Comparison of ENCODE assay signal across 8 mouse cellular contexts in the genomic region with DNA sequence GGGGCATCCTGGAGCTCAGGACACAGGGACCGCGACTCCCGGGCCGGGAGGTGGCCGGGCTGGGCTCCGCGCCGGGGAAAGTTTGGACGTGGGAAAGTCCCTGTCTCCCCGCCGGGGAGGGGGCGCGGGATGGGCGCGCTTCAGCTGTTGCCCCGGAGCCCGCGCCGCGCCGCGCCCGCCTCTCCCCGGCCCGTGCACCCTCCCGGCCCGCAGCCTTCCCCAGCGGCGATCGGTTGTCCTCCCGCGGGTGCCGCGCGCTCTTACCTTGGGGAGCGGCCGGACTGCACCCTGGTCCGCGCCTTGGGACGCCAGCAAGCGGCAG. TPM values are rescaled to one million over a fixed set of nuclear protein-coding genes. Genes with fewer than 3 reads are reported as not detected.
DNase-seq lines count a peak whose midpoint lies in the region; ATAC-seq lines count a peak whose summit lies in the region.

No protein-coding gene starts in this region.

- no peak for ATAC-seq in liver, embryonic 12.5 days
- no peak for ATAC-seq in erythroblast, adult 5-6 weeks (replicated peaks; ENCODE audit: low FRiP score, poor library complexity, severe bottlenecking)

- DNase-seq in gastrocnemius, postnatal 25 days, result peak; percentile 22
- no peak for DNase-seq in gastrocnemius, adult 8-10 months (ENCODE audit: low spot score in 2 of 2)
- DNase-seq in thymus, postnatal 4 days, result peak; percentile 13
- DNase-seq in thymus, postnatal 14 days, result no peak
- no peak for DNase-seq in thymus, postnatal 25 days
- no peak for DNase-seq in frontal cortex, adult 2 months (ENCODE audit: extremely low spot score in 1 of 2, low spot score in 1 of 2)

- no peaks in the 10 kb centered on the region for H3K9me3 ChIP-seq in liver, embryonic 12.5 days (replicated peaks)

- 0 out of 2 replicates have a peak, but pooled peaks cover 7% of the 10 kb centered on the region for H3K4me1 ChIP-seq in liver, embryonic 12.5 days

- H3K4me3 ChIP-seq in liver, embryonic 12.5 days, result peak overlapping the region; percentile 39

- peak overlapping the region; percentile 66 for H3K4me2 ChIP-seq in liver, embryonic 12.5 days

- no peak overlapping the region for H3K9ac ChIP-seq in liver, embryonic 12.5 days

- peaks cover 99% of the 10 kb centered on the region for H3K27me3 ChIP-seq in liver, embryonic 12.5 days (replicated peaks)

- WGBS in liver, embryonic 12.5 days (ENCODE audit: insufficient replicate concordance), result under 1% methylated on average over 36 of the region's 41 CpGs

- no peaks in the 10 kb centered on the region for H3K36me3 ChIP-seq in liver, embryonic 12.5 days

- H3K27ac ChIP-seq in liver, embryonic 12.5 days, result no peak overlapping the region

RNA-seq across cellular contexts. Expression of gene Cdh22, which starts 0.4 kb away (rescaled TPM):
- under 1 TPM; 0.08 to 0.18 TPM for total RNA-seq in gastrocnemius, postnatal 25 days (2021)
- under 1 TPM; 0.68 to 0.99 (median 0.95) TPM for total RNA-seq in gastrocnemius, adult 8-10 months (2022)
- polyA plus RNA-seq in liver, embryonic 12.5 days (2016; fragmentation: Nextera tagmentation; extraction: Ambion mirVana), result 0.04 and 0.07 TPM in 2 replicates
- not detected in 2 replicates for total RNA-seq in erythroblast, adult 5-6 weeks (2015; ENCODE audit: low replicate concordance)
- not detected in 2 replicates for total RNA-seq in erythroblast, adult 5-6 weeks (2017; ENCODE audit: low replicate concordance)
- 33.3 and 38.6 TPM in 2 replicates for polyA plus RNA-seq in frontal cortex, adult 2 months (2012; rRNA removed)

RNA-seq across cellular contexts. Expression of gene Slc35c2, which starts 53.4 kb away (rescaled TPM):
- total RNA-seq in gastrocnemius, postnatal 25 days (2021), result 10 to 100 TPM; 16.0 to 17.0 TPM
- 10 to 100 TPM; 20.6 to 26.6 (median 23.2) TPM for total RNA-seq in gastrocnemius, adult 8-10 months (2022)
- polyA plus RNA-seq in liver, embryonic 12.5 days (2016; fragmentation: Nextera tagmentation; extraction: Ambion mirVana), result 41.6 and 46.2 TPM in 2 replicates
- 22.6 and 34.2 TPM in 2 replicates for total RNA-seq in erythroblast, adult 5-6 weeks (2015; ENCODE audit: low replicate concordance)
- total RNA-seq in erythroblast, adult 5-6 weeks (2017; ENCODE audit: low replicate concordance), result 10.0 and 14.6 TPM in 2 replicates
- polyA plus RNA-seq in frontal cortex, adult 2 months (2012; rRNA removed), result 58.6 and 62.5 TPM in 2 replicates

Comparison
In these comparisons a context has a peak if more than half of its experiments do, and no peak if none do; other contexts are left out.
1. DNase-seq: peak in gastrocnemius, postnatal 25 days (single experiment) and thymus, postnatal 4 days (single experiment); none in gastrocnemius, adult 8-10 months (0 of 2), thymus, postnatal 14 days (single experiment), thymus, postnatal 25 days (single experiment) and frontal cortex, adult 2 months (0 of 2).